Mouse (Mus musculus) heart, postnatal 0 days (tissue): Measurements from ENCODE around the gene Camkk2. TPM values are rescaled to one million over a fixed set of nuclear protein-coding genes. Genes with fewer than 3 reads are reported as not detected.

Experiments used
- ATAC-seq: fragments of 200-750 bp; cut with Nextera tagmentation; 2 replicates; pipeline ENCODE4 v1.8.0; 2017; ENCODE audit warnings: low read depth, moderate number of reproducible peaks, moderate library complexity; ENCODE audit not compliant: insufficient read depth
- DNase-seq: peaks from one replicate; pipeline ENCODE4 v3.0.0-alpha.2; 2016; ENCODE audit warnings: low spot score
- H3K27ac ChIP-seq: fragments of 300-500 bp; sonication (generic); 2 replicates; pipeline ENCODE4 v1.5.1; 2014; ENCODE audit warnings: low read depth, mild to moderate bottlenecking
- H3K27me3 ChIP-seq: fragments of 300-500 bp; sonication (generic); 2 replicates; pipeline ENCODE4 v1.6.1; 2014; ENCODE audit warnings: low read length, mixed read lengths; ENCODE audit not compliant: control insufficient read depth, insufficient read depth
- H3K36me3 ChIP-seq: fragments of 300-500 bp; sonication (generic); replicated peaks from 2 replicates; pipeline ENCODE4 v1.6.1; 2014; ENCODE audit warnings: low read length, mixed read lengths; ENCODE audit not compliant: control insufficient read depth, insufficient read depth
- H3K4me1 ChIP-seq: fragments of 300-500 bp; sonication (generic); 2 replicates; pipeline ENCODE4 v1.6.1; 2014; ENCODE audit warnings: antibody characterized with exemption; ENCODE audit not compliant: control insufficient read depth, insufficient read depth
- H3K4me2 ChIP-seq: fragments of 300-500 bp; sonication (generic); 2 replicates; pipeline ENCODE4 v1.6.1; 2014; ENCODE audit warnings: low read depth, mild to moderate bottlenecking, low read length, moderate library complexity
- H3K4me3 ChIP-seq: fragments of 300-500 bp; sonication (generic); 2 replicates; pipeline ENCODE4 v1.5.1; 2014; ENCODE audit warnings: low read depth, low read length
- H3K9ac ChIP-seq: fragments of 300-500 bp; sonication (generic); replicated peaks from 2 replicates; pipeline ENCODE4 v1.6.1; 2014; ENCODE audit warnings: low read depth, low read length, mixed read lengths
- H3K9me3 ChIP-seq: fragments of 300-500 bp; sonication (generic); replicated peaks from 2 replicates; pipeline ENCODE4 v1.6.1; 2016; ENCODE audit warnings: low read length; ENCODE audit not compliant: control insufficient read depth
- CTCF ChIP-seq: IDR thresholded peaks from 2 replicates; pipeline ENCODE4 v1.5.1; 2016; ENCODE audit warnings: antibody characterized with exemption, control low read depth, low read depth
- EP300 ChIP-seq: IDR thresholded peaks from 2 replicates; pipeline ENCODE4 v1.6.1; 2016; ENCODE audit warnings: antibody characterized with exemption, low read depth
- WGBS: fragments of 180-500 bp; shearing (Covaris S2); extraction: QIAGEN DNeasy Blood & Tissue Kit; methylation state at CpG from one replicate; pipeline ENCODE4 v1.1.7; 2014; 5-methylcytosine and 5-hydroxymethylcytosine counted together
- polyA plus RNA-seq: library from polyadenylated mRNA; unstranded; fragments of >200 nt; fragmentation: Nextera tagmentation; extraction: Ambion mirVana; gene quantifications from 2 replicates; pipeline ENCODE4 v1.2.1, GENCODE M21; 2015
- total RNA-seq: library from RNA; depleted of rRNA; stranded (reverse); fragments of >200 nt; gene quantifications from 2 replicates; pipeline ENCODE4 v1.2.3, GENCODE M21; 2014; ENCODE audit warnings: low replicate concordance

Gene Camkk2
- total and polyA plus RNA-seq, 2 experiments from 2014 or later: 13.0 to 24.0 TPM

GRCm38 (mm10) chr5:122754477-122754876, 24.7 kb downstream of the Camkk2 start:
- TF ChIP-seq CTCF (no peak), EP300 (no peak)
- peaks cover 12% of the 10 kb centered on the region; the same call in 1 of the 2 replicates for H3K36me3 ChIP-seq
- no peak for ATAC-seq
- WGBS: 77% methylated on average over 16 of the region's 16 CpGs
- H3K4me3 ChIP-seq: no peak overlapping the region
- no peak overlapping the region for H3K27ac ChIP-seq
- H3K4me2 ChIP-seq: no peak overlapping the region
- H3K9me3 ChIP-seq: no peaks in the 10 kb centered on the region
- DNase-seq: no peak
- H3K27me3 ChIP-seq: no peaks in the 10 kb centered on the region
- H3K4me1 ChIP-seq: no peaks in the 10 kb centered on the region
- no peak overlapping the region for H3K9ac ChIP-seq

- ATAC-seq: no peak
- no peak overlapping the region for H3K27ac ChIP-seq
- WGBS: 80% methylated on average over 7 of the region's 7 CpGs
Observed at GRCm38 (mm10) chr5:122747950-122748349, 31.3 kb downstream of the Camkk2 start.

GRCm38 (mm10) chr5:122743880-122744422, 35.3 kb downstream of the Camkk2 start:
- ATAC-seq (no peak), DNase-seq (no peak)
- H3K27me3 ChIP-seq: no peaks in the 10 kb centered on the region
- WGBS: 79% methylated on average over 13 of the region's 13 CpGs
- no peak overlapping the region for H3K9ac ChIP-seq
- H3K4me2 ChIP-seq: no peak overlapping the region
- no peak overlapping the region for H3K4me3 ChIP-seq
- no peak overlapping the region for H3K27ac ChIP-seq
- TF ChIP-seq CTCF (no peak), EP300 (no peak)
- H3K4me1 ChIP-seq: no peaks in the 10 kb centered on the region
- peaks cover 37% of the 10 kb centered on the region for H3K36me3 ChIP-seq
- no peaks in the 10 kb centered on the region for H3K9me3 ChIP-seq

More at GRCm38 (mm10) chr5:122747950-122748349, 31.3 kb downstream of the Camkk2 start:
- TF ChIP-seq CTCF: no peak
- Histone ChIP-seq H3K4me2 (no peak overlapping the region), H3K9me3 (no peaks in the 10 kb centered on the region), H3K4me1 (no peaks in the 10 kb centered on the region), H3K9ac (no peak overlapping the region), H3K27me3 (no peaks in the 10 kb centered on the region), H3K36me3 (peaks cover 19% of the 10 kb centered on the region; the same call in 1 of the 2 replicates), H3K4me3 (no peak overlapping the region)
- DNase-seq: no peak

- H3K27ac ChIP-seq: no peak overlapping the region
- H3K9ac ChIP-seq: no peak overlapping the region
- ATAC-seq: no peak
- H3K9me3 ChIP-seq: no peaks in the 10 kb centered on the region
- H3K4me1 ChIP-seq: 0 out of 2 replicates have a peak, but pooled peaks cover 8% of the 10 kb centered on the region
- H3K4me2 ChIP-seq: no peak overlapping the region
- no peak for DNase-seq
- 92% methylated on average over 15 of the region's 15 CpGs for WGBS
- no peak for TF ChIP-seq CTCF
- peaks cover 18% of the 10 kb centered on the region; the same call in 1 of the 2 replicates for H3K36me3 ChIP-seq
- no peaks in the 10 kb centered on the region for H3K27me3 ChIP-seq
- H3K4me3 ChIP-seq: no peak overlapping the region
Observed at GRCm38 (mm10) chr5:122736761-122737160, 42.4 kb downstream of the Camkk2 start.

- H3K4me2 ChIP-seq: no peak overlapping the region
- no peak overlapping the region for H3K27ac ChIP-seq
- H3K4me1 ChIP-seq: 0 out of 2 replicates have a peak, but pooled peaks cover 8% of the 10 kb centered on the region
- peaks cover 9% of the 10 kb centered on the region; the same call in 1 of the 2 replicates for H3K36me3 ChIP-seq
- DNase-seq (no peak), ATAC-seq (no peak)
- H3K9ac ChIP-seq: no peak overlapping the region
- no peak for TF ChIP-seq CTCF
- no peak for TF ChIP-seq EP300
- H3K9me3 ChIP-seq: no peaks in the 10 kb centered on the region
- 87% methylated on average over 7 of the region's 7 CpGs for WGBS
- no peaks in the 10 kb centered on the region for H3K27me3 ChIP-seq
- H3K4me3 ChIP-seq: no peak overlapping the region
Observed at GRCm38 (mm10) chr5:122735853-122736252, 43.4 kb downstream of the Camkk2 start.

- 0 out of 2 replicates have a peak, but pooled peaks cover 8% of the 10 kb centered on the region for H3K4me1 ChIP-seq
- no peak overlapping the region for H3K9ac ChIP-seq
- no peak overlapping the region for H3K27ac ChIP-seq
- ATAC-seq (no peak), DNase-seq (no peak)
- peak overlapping the region; percentile 39 for H3K4me2 ChIP-seq
- H3K36me3 ChIP-seq: peaks cover 6% of the 10 kb centered on the region; the same call in 1 of the 2 replicates
- no peaks in the 10 kb centered on the region for H3K27me3 ChIP-seq
- H3K9me3 ChIP-seq: no peaks in the 10 kb centered on the region
- TF ChIP-seq EP300 (no peak), CTCF (no peak)
- H3K4me3 ChIP-seq: no peak overlapping the region
- WGBS: 48% methylated on average over 17 of the region's 17 CpGs
Observed at GRCm38 (mm10) chr5:122733881-122734280, 45.3 kb downstream of the Camkk2 start.
